Mouse (Mus musculus) stomach, embryonic 14.5 days (tissue): ENCODE results near the gene Rps26. TPM values are rescaled to one million over a fixed set of nuclear protein-coding genes. Genes with fewer than 3 reads are reported as not detected.
"Not testable (repeated sequence)": the region's sequence is repeated elsewhere in the genome, so short reads cannot be mapped to it uniquely, and the experiment has no call there.

Experiments
- ATAC-seq: fragments of 200-750 bp; cut with Nextera tagmentation; 2 replicates; pipeline ENCODE4 v1.8.0; 2017; ENCODE audit warnings: low read depth, moderate TSS enrichment; ENCODE audit not compliant: insufficient number of reproducible peaks, insufficient read depth, low FRiP score
- H3K27ac ChIP-seq: fragments of 300-500 bp; sonication (generic); 2 replicates; pipeline ENCODE4 v1.5.1; 2014; ENCODE audit warnings: mild to moderate bottlenecking, low read length, moderate library complexity, mixed read lengths
- H3K27me3 ChIP-seq: fragments of 300-500 bp; sonication (generic); 2 replicates; pipeline ENCODE4 v1.6.1; 2014; ENCODE audit warnings: low read length, control low read depth, mixed read lengths; ENCODE audit not compliant: control insufficient read depth, insufficient read depth
- H3K36me3 ChIP-seq: fragments of 300-500 bp; sonication (generic); 2 replicates; pipeline ENCODE4 v1.6.1; 2014; ENCODE audit warnings: mild to moderate bottlenecking, control low read depth, low read length, moderate library complexity, mixed read lengths; ENCODE audit not compliant: control insufficient read depth, insufficient read depth
- H3K4me1 ChIP-seq: fragments of 300-500 bp; sonication (generic); 2 replicates; pipeline ENCODE4 v1.6.1; 2014; ENCODE audit warnings: low read length, control low read depth, mixed read lengths; ENCODE audit not compliant: control insufficient read depth, insufficient read depth
- H3K4me2 ChIP-seq: fragments of 300-500 bp; sonication (generic); replicated peaks from 2 replicates; pipeline ENCODE4 v1.6.1; 2014; ENCODE audit warnings: low read depth, low read length, control low read depth
- H3K4me3 ChIP-seq: fragments of 300-500 bp; sonication (generic); 2 replicates; pipeline ENCODE4 v1.5.1; 2014; ENCODE audit warnings: low read depth, low read length, control low read depth
- H3K9ac ChIP-seq: fragments of 300-500 bp; sonication (generic); replicated peaks from 2 replicates; pipeline ENCODE4 v1.6.1; 2014; ENCODE audit warnings: low read depth, mild to moderate bottlenecking, control low read depth, low read length, moderate library complexity, mixed read lengths
- H3K9me3 ChIP-seq: fragments of 300-500 bp; sonication (generic); 2 replicates; pipeline ENCODE4 v1.6.1; 2016; ENCODE audit warnings: low read depth, low read length, control low read depth; ENCODE audit not compliant: control insufficient read depth
- WGBS: fragments of 180-500 bp; shearing (Covaris S2); extraction: QIAGEN DNeasy Blood & Tissue Kit; methylation state at CpG from one replicate; pipeline ENCODE4 v1.1.7; 2014; 5-methylcytosine and 5-hydroxymethylcytosine counted together
- polyA plus RNA-seq: library from polyadenylated mRNA; unstranded; fragments of >200 nt; fragmentation: Nextera tagmentation; extraction: Ambion mirVana; gene quantifications from 2 replicates; pipeline ENCODE4 v1.2.1, GENCODE M21; 2014

Rps26 gene
- polyA plus RNA-seq, 1 experiment from 2014 or later = 1,216 TPM

DNA sequence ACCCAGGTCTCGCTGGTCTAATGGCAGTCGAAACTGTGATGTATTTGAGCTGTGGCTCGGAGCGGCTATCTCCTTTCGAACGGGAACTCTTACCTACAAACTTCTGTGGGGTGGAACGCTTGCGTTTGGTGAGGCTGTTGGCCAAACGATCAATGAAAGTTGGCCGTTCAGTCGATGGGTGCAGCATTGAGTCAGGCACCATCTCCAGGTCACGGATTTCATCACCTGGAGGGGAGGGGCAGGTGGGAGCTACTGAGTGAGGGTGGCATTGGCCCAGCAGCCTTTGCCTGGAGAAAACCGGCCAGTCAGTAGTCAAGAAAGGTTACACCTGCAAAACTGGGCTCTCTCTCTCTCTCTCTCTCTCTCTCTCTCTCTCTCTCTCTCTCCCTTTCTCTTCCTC is 9.2 kb upstream of the Rps26 start:
- Histone ChIP-seq H3K27ac (no peak overlapping the region), H3K4me1 (no peaks in the 10 kb centered on the region), H3K4me3 (no peak overlapping the region), H3K36me3 (no peaks in the 10 kb centered on the region), H3K9ac (no peak overlapping the region), H3K9me3 (no peaks in the 10 kb centered on the region), H3K27me3 (no peaks in the 10 kb centered on the region), H3K4me2 (no peak overlapping the region)
- no peak for ATAC-seq
- 90% methylated on average over 13 of the region's 13 CpGs for WGBS

DNA sequence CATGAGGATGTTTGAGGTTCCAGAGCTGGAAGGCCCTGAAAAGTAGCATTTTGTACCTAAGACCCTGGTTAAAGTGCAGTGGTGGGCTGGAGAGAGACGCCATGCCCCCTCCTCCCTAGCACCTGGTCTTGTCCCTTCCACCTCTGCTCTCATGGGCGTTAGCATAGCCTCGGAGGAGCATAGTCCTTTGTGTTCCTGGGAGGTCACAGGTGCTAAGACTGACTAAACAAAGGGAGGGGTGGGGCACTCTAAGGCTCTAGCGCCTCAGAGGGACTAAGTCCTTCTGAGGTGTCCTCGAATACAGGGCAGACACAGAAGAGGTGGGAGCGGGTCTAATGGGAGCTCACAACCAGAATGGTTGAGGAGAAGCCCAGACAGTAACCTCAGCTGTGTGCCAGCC is 5.0 kb upstream of the Rps26 start:
- no peak overlapping the region for H3K4me3 ChIP-seq
- no peak overlapping the region for H3K9ac ChIP-seq
- H3K27ac ChIP-seq = no peak overlapping the region
- WGBS = 24% methylated on average over 6 of the region's 6 CpGs
- no peaks in the 10 kb centered on the region for H3K9me3 ChIP-seq
- no peaks in the 10 kb centered on the region for H3K36me3 ChIP-seq
- no peak for ATAC-seq
- no peak overlapping the region for H3K4me2 ChIP-seq
- no peaks in the 10 kb centered on the region for H3K4me1 ChIP-seq
- H3K27me3 ChIP-seq = no peaks in the 10 kb centered on the region

DNA sequence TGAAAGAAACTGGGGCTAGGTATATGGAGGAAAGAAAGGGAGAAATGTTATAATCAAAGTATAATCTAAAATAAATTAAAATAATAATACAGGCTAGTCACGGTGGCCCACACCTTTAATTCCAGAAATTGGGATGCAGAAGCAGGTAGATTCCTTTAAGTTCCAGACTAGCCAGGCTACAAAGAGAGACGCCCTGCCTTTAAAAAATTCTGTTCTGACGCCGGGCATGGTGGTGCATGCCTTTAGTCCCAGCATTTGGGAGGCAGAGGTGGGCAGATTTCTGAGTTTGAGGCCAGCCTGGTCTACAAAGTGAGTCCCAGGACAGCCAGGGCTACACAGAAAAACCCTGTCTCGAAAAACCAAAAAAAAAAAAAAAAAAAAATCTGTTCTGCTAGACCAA is 3.8 kb upstream of the Rps26 start:
- H3K4me3 ChIP-seq, H3K27me3 ChIP-seq, H3K9ac ChIP-seq, H3K9me3 ChIP-seq, H3K27ac ChIP-seq, H3K36me3 ChIP-seq, H3K4me2 ChIP-seq, H3K4me1 ChIP-seq, ATAC-seq: not testable (repeated sequence)
- 81% methylated on average over 5 of the region's 5 CpGs for WGBS

DNA sequence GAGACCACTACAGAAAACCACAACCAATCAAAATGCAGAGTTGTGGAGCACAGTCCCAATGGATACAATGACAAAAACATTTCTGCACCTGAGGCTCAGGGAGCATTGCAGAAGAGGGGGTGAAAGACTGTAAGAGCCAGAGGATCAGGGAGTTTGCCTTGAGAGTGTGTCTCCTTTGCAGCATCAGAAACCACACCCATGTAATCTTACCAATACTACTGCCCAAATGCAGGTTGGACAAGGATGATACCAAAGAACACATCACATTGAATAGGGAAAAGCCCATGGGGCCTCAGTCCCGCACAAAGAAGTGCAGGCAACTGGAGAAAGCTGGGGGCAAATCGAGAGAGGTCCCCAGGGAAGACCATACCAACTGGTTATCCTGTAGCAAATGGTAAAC is 3.2 kb upstream of the Rps26 start:
- WGBS = 82% methylated on average over 2 of the region's 2 CpGs
- Histone ChIP-seq H3K9me3 (no peaks in the 10 kb centered on the region), H3K27me3 (no peaks in the 10 kb centered on the region)

DNA sequence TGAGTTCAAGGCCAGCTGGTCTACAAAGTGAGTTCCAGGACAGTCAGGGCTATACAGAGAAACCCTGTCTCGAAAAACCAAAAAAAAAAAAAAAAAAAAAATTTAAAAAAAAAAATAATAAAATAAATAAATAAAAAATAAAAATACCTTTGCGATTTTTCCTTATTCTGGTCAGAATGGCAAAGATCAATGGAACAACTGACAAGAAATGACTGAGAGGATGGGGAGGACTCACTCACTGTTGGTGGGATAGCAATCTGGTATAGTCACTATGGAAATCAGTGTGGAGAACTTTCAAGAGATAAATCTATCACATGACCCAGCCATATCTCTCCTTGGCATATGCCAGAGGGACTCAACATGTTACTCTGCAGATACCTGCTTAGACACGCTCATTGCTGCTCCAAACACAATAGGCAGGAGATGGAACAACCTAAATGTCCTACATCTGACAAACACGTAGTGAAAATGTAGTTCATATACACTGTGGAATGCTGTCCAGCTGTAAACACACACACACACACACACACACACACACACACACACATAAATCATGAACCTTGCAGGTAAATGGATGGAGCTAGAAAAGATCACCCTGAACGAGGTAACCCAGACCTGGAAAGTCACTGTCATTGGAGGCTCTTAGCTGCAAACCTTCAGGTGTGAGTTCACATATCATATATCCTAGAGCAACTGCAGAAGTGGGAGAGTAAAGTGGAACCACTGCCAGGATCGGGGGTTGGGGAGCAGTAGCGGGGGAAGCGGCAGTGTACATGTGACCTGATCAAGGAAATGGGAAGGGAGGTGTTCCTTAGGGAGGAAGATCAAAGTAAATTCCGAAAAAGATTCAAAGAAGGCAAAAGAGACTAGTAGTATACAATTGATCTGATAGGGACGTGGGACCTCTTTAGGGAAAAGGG is 1.1 kb upstream of the Rps26 start:
- Histone ChIP-seq H3K9ac (no peak overlapping the region), H3K4me1 (0 out of 2 replicates have a peak, but pooled peaks cover 3% of the 10 kb centered on the region), H3K4me2 (no peak overlapping the region), H3K27me3 (no peaks in the 10 kb centered on the region), H3K36me3 (peaks cover 10% of the 10 kb centered on the region), H3K4me3 (no peak overlapping the region), H3K9me3 (no peaks in the 10 kb centered on the region), H3K27ac (no peak overlapping the region)
- 75% methylated on average over 10 of the region's 10 CpGs for WGBS
- no peak for ATAC-seq

More for the DNA sequence above, 3.2 kb upstream of the Rps26 start:
- Histone ChIP-seq H3K4me3 (no peak overlapping the region), H3K36me3 (peaks cover under 1% of the 10 kb centered on the region), H3K4me1 (0 out of 2 replicates have a peak, but pooled peaks cover 3% of the 10 kb centered on the region), H3K27ac (no peak overlapping the region), H3K9ac (no peak overlapping the region), H3K4me2 (no peak overlapping the region)
- no peak for ATAC-seq

DNA sequence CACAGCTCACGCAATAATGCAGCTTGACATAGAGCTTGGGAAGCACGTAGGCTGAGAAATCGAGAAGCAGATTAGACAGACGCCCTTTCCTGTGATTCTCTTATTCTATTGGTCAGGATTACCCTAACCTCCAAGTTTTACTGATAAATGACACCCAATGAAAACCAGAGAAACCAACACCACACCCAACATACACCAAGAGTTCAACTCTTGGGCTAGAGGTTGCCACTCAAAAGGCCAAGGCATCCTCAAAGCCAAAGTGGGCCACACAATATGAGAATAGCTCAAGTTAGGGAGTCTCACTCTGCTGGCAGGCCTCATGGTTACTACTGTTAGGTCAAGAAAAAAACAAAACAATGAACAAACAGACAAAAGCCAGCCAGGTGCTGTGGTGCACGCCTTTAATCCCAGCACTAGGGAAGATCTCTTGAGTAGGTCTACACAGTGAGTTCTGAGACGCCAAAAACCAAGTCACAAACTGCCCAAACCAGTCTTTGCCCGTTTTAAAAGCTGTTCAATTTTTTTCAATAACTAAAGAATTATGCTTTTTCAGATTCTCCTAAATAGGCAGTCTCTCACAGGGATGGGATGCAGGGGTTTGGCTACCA is 1.2 kb downstream of the Rps26 start:
- WGBS = 43% methylated on average over 7 of the region's 7 CpGs
- peak overlapping the region; percentile 92 for H3K9ac ChIP-seq
- peak overlapping the region; percentile 67; the same call in 1 of the 2 replicates for H3K27ac ChIP-seq
- peak overlapping the region; percentile 75 for H3K4me3 ChIP-seq
- H3K36me3 ChIP-seq = peaks cover 10% of the 10 kb centered on the region
- no peak for ATAC-seq
- H3K27me3 ChIP-seq = no peaks in the 10 kb centered on the region
- no peaks in the 10 kb centered on the region for H3K9me3 ChIP-seq
- 0 out of 2 replicates have a peak, but pooled peaks cover 3% of the 10 kb centered on the region for H3K4me1 ChIP-seq
- H3K4me2 ChIP-seq = peak overlapping the region; percentile 66

DNA sequence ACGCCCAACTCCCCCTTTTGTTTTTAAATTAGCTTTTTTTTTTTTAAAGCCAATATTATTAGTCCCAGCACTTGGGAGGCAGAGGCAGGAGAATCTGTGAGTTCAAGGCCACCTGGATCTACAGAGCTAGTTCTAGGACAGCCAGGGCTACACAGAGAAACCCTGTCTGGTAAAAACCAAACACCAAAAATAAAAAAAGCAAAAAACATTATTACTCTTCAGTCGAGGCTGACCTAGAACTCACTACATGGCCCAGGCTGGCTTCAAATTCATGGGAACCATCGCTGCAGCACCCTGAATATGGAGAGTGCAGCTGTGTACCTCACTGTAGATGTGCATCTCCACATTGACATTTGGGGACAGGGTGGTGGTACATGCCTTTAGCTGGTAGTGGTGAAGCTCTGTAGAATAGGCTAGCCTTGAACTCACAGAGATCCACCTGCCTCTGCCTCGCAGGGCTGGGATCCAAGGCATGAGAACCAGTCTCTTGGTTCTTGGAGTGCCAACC is 3.4 kb downstream of the Rps26 start:
- H3K36me3 ChIP-seq = peaks cover 10% of the 10 kb centered on the region
- not testable (repeated sequence) for H3K27me3 ChIP-seq, H3K4me1 ChIP-seq, H3K9ac ChIP-seq, H3K4me2 ChIP-seq, H3K4me3 ChIP-seq, ATAC-seq, H3K9me3 ChIP-seq, H3K27ac ChIP-seq
- 79% methylated on average over 3 of the region's 4 CpGs for WGBS

DNA sequence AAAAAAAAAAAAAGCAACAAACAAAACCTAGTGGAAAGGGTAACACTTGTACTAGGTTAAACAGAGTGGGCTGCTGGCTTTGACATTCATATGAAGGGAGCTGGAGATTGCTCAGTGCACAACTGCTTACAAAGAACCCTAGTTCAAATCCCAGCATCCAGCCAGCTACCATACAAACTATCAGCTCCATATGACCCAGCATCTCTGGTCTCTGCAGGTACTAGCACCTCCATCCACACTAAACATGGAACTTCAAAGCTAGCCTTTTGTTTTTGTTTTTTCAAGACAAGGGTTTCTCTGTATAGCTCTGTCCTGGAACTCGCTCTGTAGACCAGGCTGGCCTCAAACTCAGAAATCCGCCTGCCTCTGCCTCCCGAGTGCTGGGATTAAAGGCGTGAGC is 3.8 kb downstream of the Rps26 start:
- no peak overlapping the region for H3K27ac ChIP-seq
- 78% methylated on average over 4 of the region's 4 CpGs for WGBS
- no peak for ATAC-seq

More for the DNA sequence above, 3.8 kb downstream of the Rps26 start:
- H3K4me3 ChIP-seq = no peak overlapping the region
- H3K9ac ChIP-seq = no peak overlapping the region
- H3K27me3 ChIP-seq = no peaks in the 10 kb centered on the region
- H3K9me3 ChIP-seq = no peaks in the 10 kb centered on the region
- H3K4me2 ChIP-seq = no peak overlapping the region
- H3K36me3 ChIP-seq = peaks cover 10% of the 10 kb centered on the region
- H3K4me1 ChIP-seq = 0 out of 2 replicates have a peak, but pooled peaks cover 3% of the 10 kb centered on the region
